Mouse (Mus musculus) ES-E14 (cell line): ENCODE measurements around the gene Zxdc. TPM values are rescaled to one million over a fixed set of nuclear protein-coding genes. Genes with fewer than 3 reads are reported as not detected.
A peak's percentile ranks its signal among the peaks of the same experiment; 100 is the strongest.

ENCODE experiments used
- DNase-seq: peaks from one replicate; pipeline ENCODE4 v3.0.0-alpha.2; 2013; ENCODE audit warnings: low read depth, low spot score
- H3K27ac ChIP-seq: 2 replicates; pipeline ENCODE4 v1.5.1; 2012; ENCODE audit warnings: low read depth, mild to moderate bottlenecking, low read length, moderate library complexity, mixed read lengths; ENCODE audit not compliant: poor library complexity, insufficient read depth, severe bottlenecking
- H3K36me3 ChIP-seq: 2 replicates; pipeline ENCODE4 v1.6.1; 2012; ENCODE audit warnings: mild to moderate bottlenecking, low read length, moderate library complexity, mixed read lengths; ENCODE audit not compliant: control insufficient read depth, poor library complexity, insufficient read depth, severe bottlenecking
- H3K4me1 ChIP-seq, 2 experiments: fragments of 150-350 bp in 1 of 2; sonication (generic) in 1 of 2; 2 replicates each; pipeline ENCODE4 v1.6.1; 2012; ENCODE audit warnings: low read length in 2 of 2, mild to moderate bottlenecking in 1 of 2, mixed read lengths in 1 of 2; ENCODE audit not compliant: control insufficient read depth in 2 of 2, insufficient read depth in 2 of 2, poor library complexity in 1 of 2
- H3K4me3 ChIP-seq, 2 experiments: fragments of 150-350 bp in 1 of 2; sonication (generic) in 1 of 2; 2 replicates each; pipeline ENCODE4 v1.5.1; 2012; ENCODE audit warnings: low read length in 2 of 2, low read depth in 1 of 2, mild to moderate bottlenecking in 1 of 2, mixed read lengths in 1 of 2; ENCODE audit not compliant: insufficient read depth in 1 of 2, poor library complexity in 1 of 2, severe bottlenecking in 1 of 2
- H3K9ac ChIP-seq: 2 replicates; pipeline ENCODE4 v1.6.1; 2012; ENCODE audit warnings: low read depth, mild to moderate bottlenecking, low read length, mixed read lengths; ENCODE audit not compliant: poor library complexity, insufficient read depth, severe bottlenecking
- H3K9me3 ChIP-seq: fragments of 150-350 bp; sonication (generic); 2 replicates; pipeline ENCODE4 v1.6.1; 2012; ENCODE audit warnings: low read depth, mild to moderate bottlenecking, low read length; ENCODE audit not compliant: control insufficient read depth, insufficient read depth
- CHD2 ChIP-seq: IDR thresholded peaks from 2 replicates; pipeline ENCODE4 v1.6.1; 2014; ENCODE audit warnings: mild to moderate bottlenecking, low read depth, low read length, inconsistent platforms
- HCFC1 ChIP-seq: IDR thresholded peaks from 2 replicates; pipeline ENCODE4 v1.6.1; 2012; ENCODE audit warnings: low read length, inconsistent platforms, borderline replicate concordance; ENCODE audit not compliant: insufficient read depth
- MAFK ChIP-seq: IDR thresholded peaks from 2 replicates; pipeline ENCODE4 v1.6.1; 2014; ENCODE audit warnings: mild to moderate bottlenecking, low read depth, low read length, inconsistent platforms; ENCODE audit not compliant: insufficient read depth
- ZC3H11A ChIP-seq: IDR thresholded peaks from 2 replicates; pipeline ENCODE4 v1.6.1; 2012; ENCODE audit warnings: low read depth, mild to moderate bottlenecking, inconsistent platforms, low read length, borderline replicate concordance
- ZNF384 ChIP-seq: IDR thresholded peaks from 2 replicates; pipeline ENCODE4 v1.6.1; 2012; ENCODE audit warnings: low read depth, low read length, inconsistent platforms
- in situ Hi-C, 2 experiments: fragments of 600-800 bp; cut with MboI; formaldehyde crosslinking; loops; one replicate each; pipeline ENCODE4 v1.15.1; 2025; ENCODE audit warnings: low sequenced_read_pairs in 2 of 2, inconsistent platforms in 1 of 2; ENCODE audit not compliant: unreplicated experiment in 2 of 2
- total RNA-seq: library from RNA; depleted of rRNA; stranded (reverse); fragments of 300-350 nt; gene quantifications from 2 replicates; pipeline ENCODE4 v1.2.3, GENCODE M21; 2012

Gene Zxdc
- total RNA-seq, 1 experiment: 12.0 TPM

- no peak overlapping the region for H3K27ac ChIP-seq
- TF ChIP-seq ZC3H11A (no peak), HCFC1 (no peak), MAFK (no peak), ZNF384 (no peak), CHD2 (no peak)
- in situ Hi-C loops: no loop called here
- no peaks in the 10 kb centered on the region for H3K9me3 ChIP-seq
- no peak for DNase-seq
- no peak overlapping the region for H3K9ac ChIP-seq
- no peaks in the 10 kb centered on the region for H3K36me3 ChIP-seq
- peaks cover 2 to 7% of the 10 kb centered on the region in 2 experiments; a peak in 1 of 4 replicates for H3K4me1 ChIP-seq
- no peak overlapping the region for H3K4me3 ChIP-seq
These were observed 11.2 kb upstream of the Zxdc start for GRCm38 (mm10) chr6:90358142-90358541.

- Histone ChIP-seq H3K27ac (no peak overlapping the region), H3K9me3 (no peaks in the 10 kb centered on the region), H3K4me1 (peaks cover 2 to 7% of the 10 kb centered on the region in 2 experiments; a peak in 1 of 4 replicates), H3K9ac (no peak overlapping the region), H3K36me3 (no peaks in the 10 kb centered on the region), H3K4me3 (no peak overlapping the region)
- TF ChIP-seq ZNF384: no peak
- no peak for TF ChIP-seq MAFK
- TF ChIP-seq HCFC1: no peak
- TF ChIP-seq CHD2: no peak
- TF ChIP-seq ZC3H11A: no peak
- no peak for DNase-seq
- in situ Hi-C loops: no loop called here
These were observed 9.8 kb upstream of the Zxdc start for GRCm38 (mm10) chr6:90359445-90359844.

DNA sequence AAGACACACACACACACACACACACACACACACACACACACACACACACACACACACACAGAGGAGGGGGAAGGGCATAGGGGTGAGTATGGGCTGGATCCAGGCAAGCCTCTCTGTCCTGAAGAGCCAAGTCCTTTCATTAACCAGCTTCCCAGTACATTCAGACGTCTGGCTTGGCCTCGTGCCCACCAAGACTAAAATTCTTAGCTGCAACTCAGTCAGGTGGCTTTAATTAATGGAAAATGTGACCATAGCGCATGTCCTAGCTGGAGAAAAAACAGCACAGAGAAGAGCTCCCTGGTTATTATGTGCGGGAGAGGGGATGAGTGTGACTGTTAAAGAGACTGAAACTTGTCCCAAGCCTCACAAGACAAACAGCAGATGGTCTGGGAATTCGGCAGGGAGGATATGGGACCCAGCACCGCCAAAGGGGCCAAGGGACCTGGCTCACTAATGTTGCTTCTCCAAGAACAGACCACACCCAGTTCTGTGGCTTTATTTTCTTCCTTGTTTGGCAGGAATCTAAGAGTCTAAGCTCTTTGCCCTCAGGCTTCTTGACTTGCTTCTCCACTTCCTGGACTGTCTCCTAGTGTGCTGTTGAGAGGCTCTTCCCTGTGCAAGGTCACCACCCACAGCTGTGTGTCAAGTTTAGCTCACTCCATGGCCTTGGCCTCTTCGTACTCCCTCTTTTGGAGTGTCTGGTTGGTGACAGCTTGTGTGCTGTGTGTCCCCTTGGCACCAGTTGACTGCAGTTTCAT is 9.1 kb upstream of the Zxdc start:
- DNase-seq: peak; percentile 20
- H3K36me3 ChIP-seq: no peaks in the 10 kb centered on the region
- no peak overlapping the region for H3K27ac ChIP-seq
- no peak overlapping the region for H3K4me3 ChIP-seq
- in situ Hi-C loops: no loop called here
- no peak for TF ChIP-seq HCFC1
- no peak for TF ChIP-seq ZC3H11A
- TF ChIP-seq ZNF384: no peak
- TF ChIP-seq CHD2: no peak
- TF ChIP-seq MAFK: no peak
- H3K4me1 ChIP-seq: peaks cover 2 to 7% of the 10 kb centered on the region in 2 experiments; a peak in 1 of 4 replicates
- no peak overlapping the region for H3K9ac ChIP-seq
- H3K9me3 ChIP-seq: no peaks in the 10 kb centered on the region

- DNase-seq: peak; percentile 17
- no peak for TF ChIP-seq CHD2
- TF ChIP-seq MAFK: no peak
- TF ChIP-seq ZC3H11A: no peak
- no peak for TF ChIP-seq ZNF384
- TF ChIP-seq HCFC1: no peak
- in situ Hi-C loops: no loop called here
- Histone ChIP-seq H3K36me3 (no peaks in the 10 kb centered on the region), H3K9me3 (no peaks in the 10 kb centered on the region), H3K4me3 (no peak overlapping the region), H3K27ac (no peak overlapping the region), H3K9ac (no peak overlapping the region), H3K4me1 (peaks cover 2 to 7% of the 10 kb centered on the region in 2 experiments; a peak in 1 of 4 replicates)
These were observed 8.2 kb upstream of the Zxdc start for GRCm38 (mm10) chr6:90360922-90361614.
